Mouse (Mus musculus) gastrocnemius, adult 8-10 months (tissue): Measurements from ENCODE around the gene Inpp5a. TPM values are rescaled to one million over a fixed set of nuclear protein-coding genes. Genes with fewer than 3 reads are reported as not detected.
A peak's percentile ranks its signal among the peaks of the same experiment; 100 is the strongest.

Source experiments
- DNase-seq, 2 experiments: peaks; one replicate each; pipeline ENCODE4 v3.0.0; 2022; ENCODE audit warnings: low spot score in 2 of 2
- total RNA-seq, 4 experiments: library from RNA; stranded (reverse); gene quantifications; 2 replicates each; pipeline ENCODE4 v1.2.4; 2022

The Inpp5a gene
- total RNA-seq, 4 experiments from 2014 or later: 74.7 to 91.2 (median 87.5) TPM

DNA sequence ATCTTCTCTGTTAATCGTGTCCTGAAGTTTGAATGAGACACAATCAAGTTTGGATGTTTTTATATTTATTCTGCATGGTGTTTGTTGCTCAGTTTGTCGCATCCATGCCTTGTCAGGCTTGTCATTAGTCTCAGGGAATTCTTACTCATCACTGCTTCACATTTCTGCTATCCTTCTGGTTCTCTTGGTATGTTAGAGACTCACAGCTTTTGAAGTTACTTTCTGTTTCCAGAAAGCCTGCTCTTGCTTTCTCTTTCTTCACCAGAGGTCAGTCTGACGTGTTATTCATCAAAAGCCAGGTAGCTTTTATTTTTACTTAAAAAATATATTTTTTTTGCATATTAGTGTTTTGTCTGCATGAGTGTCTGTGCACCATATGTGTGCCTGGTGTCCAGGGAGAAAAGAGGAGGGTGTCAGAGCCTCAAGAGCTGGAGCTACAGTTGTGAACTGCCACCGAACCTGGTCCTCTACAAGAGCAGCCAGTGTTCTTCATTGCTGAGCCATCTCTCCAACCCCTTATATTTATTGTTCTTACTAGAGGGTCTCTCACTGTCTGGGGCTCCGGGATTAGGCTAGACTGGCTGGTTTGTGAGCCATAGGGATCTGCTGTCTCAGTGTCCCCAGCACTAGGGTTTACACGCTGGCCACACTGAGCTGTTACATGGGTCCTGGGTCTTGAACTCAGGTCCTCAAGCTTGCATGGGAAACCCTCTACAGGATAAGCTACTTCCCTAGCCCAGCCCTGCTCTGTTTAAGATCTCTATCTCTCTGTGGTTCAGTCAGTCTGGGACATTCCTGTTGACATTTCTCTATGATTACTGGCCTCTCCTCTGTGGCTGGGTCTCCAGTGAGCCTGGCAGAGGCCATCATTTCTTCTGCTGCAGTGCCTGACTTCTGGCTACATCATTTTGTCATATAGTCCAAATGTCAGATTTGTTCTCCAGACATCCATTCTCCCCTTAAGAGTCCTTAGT is 51.3 kb downstream of the Inpp5a start:
- no peak for DNase-seq

- no peak for DNase-seq
Observed at GRCm38 (mm10) chr7:139441022-139441421, 52.1 kb downstream of the Inpp5a start.

DNA sequence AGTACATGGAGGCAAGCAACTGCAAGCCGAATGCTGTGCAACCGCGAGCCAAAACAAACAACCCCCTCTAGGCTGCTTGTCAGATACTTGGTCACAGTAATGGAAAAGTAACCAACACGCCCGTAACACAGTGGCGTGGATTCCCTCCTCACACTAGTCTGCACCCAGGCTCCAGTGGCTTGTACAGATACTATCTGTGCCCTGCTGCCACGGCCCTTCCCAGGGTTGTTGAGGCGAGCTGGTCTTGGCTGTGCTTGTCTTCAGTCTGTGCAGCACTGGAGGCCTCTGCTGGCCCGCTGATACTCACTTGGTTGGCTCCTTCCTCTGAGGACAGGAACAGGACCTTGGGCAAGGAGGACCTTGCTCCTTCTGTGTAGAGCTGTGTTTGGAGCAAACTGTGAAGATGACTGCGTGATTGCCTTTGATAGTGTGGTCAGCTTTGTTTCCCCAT is 52.9 kb downstream of the Inpp5a start:
- no peak for DNase-seq

DNA sequence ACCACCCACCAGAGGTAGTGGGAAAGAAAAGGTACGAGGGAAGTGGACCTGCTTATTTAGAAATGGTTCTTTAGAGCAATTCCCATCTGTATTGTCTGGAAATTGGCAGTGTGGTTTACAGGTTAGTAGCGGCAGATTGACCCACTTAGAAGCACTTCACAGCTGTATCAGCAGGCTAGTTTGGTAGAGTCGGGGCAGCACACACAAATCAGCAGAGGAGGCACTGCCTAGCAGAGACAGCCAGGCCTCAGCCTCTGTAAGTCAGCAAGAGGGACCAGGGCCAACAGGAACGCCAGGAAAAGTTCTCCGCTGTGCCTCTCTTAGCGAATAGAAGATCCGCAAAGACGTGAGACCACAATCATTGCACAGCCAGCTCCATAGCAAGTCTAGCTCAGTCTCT is 56.7 kb downstream of the Inpp5a start:
- no peak for DNase-seq

GRCm38 (mm10) chr7:139447381-139447780 is 58.5 kb downstream of the Inpp5a start:
- no peak for DNase-seq

- DNase-seq: no peak
Observed at GRCm38 (mm10) chr7:139450186-139450998, 61.5 kb downstream of the Inpp5a start.

DNA sequence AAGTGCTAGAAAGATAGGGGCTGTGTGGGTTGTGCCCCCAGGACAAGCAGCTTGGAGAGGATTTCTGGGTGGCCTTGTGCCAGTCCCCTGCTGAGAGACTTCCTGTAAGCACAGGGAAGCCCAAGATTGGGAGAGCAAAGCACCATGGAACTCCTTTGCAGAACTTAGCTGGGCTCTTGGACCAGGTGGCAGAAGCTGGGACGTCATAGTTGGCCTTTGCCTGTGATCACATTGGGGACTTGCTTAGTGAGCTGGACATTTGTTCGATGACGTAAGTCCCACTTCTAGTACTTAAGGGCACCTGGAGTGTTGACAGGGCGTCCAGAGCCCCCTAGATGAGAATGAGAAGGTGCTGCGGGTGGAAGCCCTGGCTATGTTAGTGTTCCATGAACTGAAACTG is 62.8 kb downstream of the Inpp5a start:
- no peak for DNase-seq

DNA sequence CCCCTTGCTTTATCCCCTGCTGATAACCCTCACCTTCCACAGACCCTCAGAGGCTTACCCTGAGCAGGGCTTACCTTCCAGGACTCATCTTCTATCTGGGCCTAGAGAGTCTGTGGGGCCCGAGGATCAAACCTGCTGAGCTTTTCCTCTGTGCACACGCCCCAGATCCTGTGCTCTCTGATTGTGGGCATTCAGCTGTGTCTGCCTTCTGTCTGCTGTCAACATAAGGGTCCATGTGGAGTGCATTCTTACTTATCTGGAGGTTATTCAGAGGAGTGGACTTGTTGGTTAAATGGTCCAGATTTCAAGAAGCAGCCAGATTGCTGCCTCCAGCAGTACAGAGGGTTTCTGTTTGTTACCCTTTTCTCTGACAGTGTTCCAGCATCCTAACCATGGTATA is 63.3 kb downstream of the Inpp5a start:
- no peak for DNase-seq

DNA sequence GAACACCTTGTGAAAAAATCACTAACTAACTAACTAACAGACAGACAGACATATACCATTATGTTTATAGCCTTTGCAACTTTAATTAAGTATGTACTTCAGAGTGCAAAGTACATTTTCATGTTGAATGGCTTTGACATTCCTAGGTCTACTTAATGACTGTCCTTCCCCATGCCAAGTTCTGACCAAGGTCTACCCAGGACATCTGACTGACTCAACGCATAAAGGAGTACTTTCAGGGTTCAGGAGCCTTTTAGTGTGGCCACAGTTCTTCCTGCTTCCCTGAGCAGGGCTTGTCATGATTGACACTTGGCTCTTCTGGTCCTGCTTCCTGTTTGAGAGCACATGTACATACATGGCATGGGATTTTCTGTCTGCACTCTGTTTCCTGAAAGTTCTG is 64.3 kb downstream of the Inpp5a start:
- DNase-seq: no peak

DNA sequence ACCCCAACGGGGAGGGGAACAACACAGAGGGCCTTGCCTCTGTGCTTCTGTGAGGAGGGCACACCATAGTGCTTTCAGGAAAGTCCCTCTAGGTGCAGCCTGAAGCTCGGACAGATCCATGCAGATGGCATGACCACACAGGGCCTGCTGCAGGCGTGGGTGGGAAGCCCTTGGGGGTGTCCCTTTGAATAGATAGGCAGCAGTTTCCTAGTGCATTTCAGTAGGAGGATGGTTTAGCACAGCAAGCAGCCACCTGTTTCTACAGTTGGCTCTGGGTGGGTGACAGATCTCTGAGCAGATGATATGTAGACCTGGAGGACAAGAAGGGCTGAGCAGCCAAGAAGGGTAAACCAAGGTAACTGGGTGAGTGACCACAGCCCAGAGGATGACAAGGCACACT is 65.4 kb downstream of the Inpp5a start:
- DNase-seq: no peak

DNA sequence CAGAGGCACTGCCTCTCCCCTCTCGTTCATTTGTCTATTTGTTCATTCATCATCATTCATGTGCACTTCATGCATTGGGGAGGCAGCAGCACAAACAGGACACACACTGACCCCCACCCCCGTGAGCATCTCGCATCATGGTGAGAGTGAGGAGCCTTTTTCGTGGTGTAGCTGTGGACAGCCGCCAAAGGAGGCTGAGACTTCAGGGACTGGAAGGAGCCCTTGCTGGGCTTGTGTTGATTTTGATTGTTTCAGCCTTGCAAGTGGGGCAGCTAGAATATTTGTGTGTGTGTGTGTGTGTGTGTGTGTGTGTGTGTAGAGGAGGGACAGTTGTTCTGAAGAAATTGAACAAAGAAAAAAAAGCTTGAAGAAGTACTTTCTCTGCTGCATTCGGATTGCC is 67.8 kb downstream of the Inpp5a start:
- DNase-seq: no peak

GRCm38 (mm10) chr7:139461344-139461743 is 72.4 kb downstream of the Inpp5a start:
- no peak for DNase-seq

GRCm38 (mm10) chr7:139462142-139462541 is 73.2 kb downstream of the Inpp5a start:
- DNase-seq: no peak

GRCm38 (mm10) chr7:139465538-139465937 is 76.6 kb downstream of the Inpp5a start:
- DNase-seq: no peak

DNA sequence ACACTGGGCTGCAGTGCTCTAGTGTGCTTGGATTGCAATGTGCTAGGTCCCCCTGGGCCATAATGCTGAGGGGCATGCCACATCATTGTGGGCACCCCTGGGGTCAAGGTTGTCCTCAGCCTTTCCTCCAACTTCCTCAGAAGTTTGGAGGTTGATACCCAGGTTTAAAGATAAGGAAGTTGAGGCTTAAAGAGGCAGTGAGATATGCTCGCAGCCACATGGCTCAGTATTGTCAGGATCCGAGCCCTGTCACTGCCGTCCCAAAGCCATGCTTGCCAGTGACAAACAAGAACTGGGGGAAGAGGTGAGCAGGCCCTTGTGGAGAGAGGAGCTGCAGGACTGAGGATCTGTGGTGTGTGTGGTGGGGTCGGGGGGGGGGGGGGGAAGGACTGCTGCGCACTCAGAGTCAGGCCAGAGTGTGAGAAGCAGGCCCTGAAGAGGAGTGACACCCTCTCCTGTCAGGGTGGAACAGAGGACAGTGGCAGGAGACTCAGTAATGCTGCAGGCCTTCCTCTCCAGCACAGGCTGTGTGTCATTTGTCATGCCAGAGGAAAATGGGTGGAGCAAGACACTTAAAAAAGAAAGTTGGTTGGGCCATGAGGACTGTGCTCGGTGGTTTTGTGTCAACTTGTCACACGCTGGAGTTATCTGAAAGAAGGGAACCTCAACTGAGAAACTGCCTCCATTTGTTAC is 77.7 kb downstream of the Inpp5a start:
- DNase-seq: no peak

GRCm38 (mm10) chr7:139467177-139467895 is 78.4 kb downstream of the Inpp5a start:
- DNase-seq: no peak

GRCm38 (mm10) chr7:139467896-139468279 is 79.0 kb downstream of the Inpp5a start:
- DNase-seq: peak; percentile 43 to 54

DNA sequence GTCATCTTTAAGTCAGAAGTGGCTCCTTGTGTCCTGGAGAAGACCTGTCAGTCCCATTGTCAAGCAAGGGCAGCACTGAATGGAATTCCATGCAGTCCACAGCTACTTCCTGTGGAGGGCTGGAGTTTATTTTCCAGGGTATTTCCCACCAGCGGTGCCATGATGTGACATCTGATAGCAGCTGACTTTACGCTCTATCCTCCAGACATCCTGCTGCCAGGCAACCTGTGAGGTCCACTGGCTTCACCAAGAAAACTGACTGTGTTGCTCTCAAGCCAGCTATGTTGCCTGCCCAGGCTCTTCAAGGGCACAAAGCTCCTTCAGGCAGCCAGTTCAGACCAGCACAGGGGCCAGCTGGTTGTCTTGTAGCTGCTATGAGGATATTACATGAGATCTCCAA is 79.5 kb downstream of the Inpp5a start:
- peak in 1 of 2 experiments; percentile 18 for DNase-seq

- DNase-seq: no peak
Observed at GRCm38 (mm10) chr7:139469457-139469856, 80.5 kb downstream of the Inpp5a start.

GRCm38 (mm10) chr7:139470481-139470880 is 81.6 kb downstream of the Inpp5a start:
- no peak for DNase-seq

DNA sequence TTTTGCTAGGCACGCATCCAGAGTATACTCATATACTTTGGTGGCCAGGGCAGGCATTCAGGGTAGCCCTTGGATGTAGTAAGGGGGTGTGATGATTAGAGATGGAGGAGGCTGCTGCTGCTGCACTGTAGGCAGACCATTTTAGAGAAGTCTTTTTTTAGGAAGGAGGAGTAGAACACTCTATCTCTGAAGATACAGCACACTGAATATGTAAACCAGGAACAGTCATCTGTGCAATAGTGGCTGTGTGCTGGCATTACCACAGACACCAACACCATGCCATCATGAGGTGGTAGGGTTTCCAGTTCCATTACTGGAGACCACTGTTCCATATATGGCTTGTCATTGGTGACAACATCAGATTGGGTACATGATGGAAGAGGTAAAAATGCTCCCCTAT is 83.1 kb downstream of the Inpp5a start:
- no peak for DNase-seq
